Mouse (Mus musculus) limb, embryonic 13.5 days (tissue): ENCODE measurements around the gene Spryd4. TPM values are rescaled to one million over a fixed set of nuclear protein-coding genes. Genes with fewer than 3 reads are reported as not detected.
"Not testable (repeated sequence)": the region's sequence is repeated elsewhere in the genome, so short reads cannot be mapped to it uniquely, and the experiment has no call there.

Experiments used
- ATAC-seq: fragments of 200-750 bp; cut with Nextera tagmentation; 2 replicates; pipeline ENCODE4 v1.8.0; 2017; ENCODE audit warnings: low read depth, moderate number of reproducible peaks, moderate TSS enrichment; ENCODE audit not compliant: low FRiP score
- H3K27ac ChIP-seq: fragments of 300-500 bp; sonication (generic); 2 replicates; pipeline ENCODE4 v1.5.1; 2015; ENCODE audit warnings: inconsistent platforms, mild to moderate bottlenecking, moderate library complexity
- H3K27me3 ChIP-seq: fragments of 300-500 bp; sonication (generic); 2 replicates; pipeline ENCODE4 v1.6.1; 2015; ENCODE audit warnings: mild to moderate bottlenecking, inconsistent platforms
- H3K36me3 ChIP-seq: fragments of 300-500 bp; sonication (generic); 2 replicates; pipeline ENCODE4 v1.6.1; 2015; ENCODE audit warnings: inconsistent platforms, mild to moderate bottlenecking, moderate library complexity
- H3K4me1 ChIP-seq: fragments of 300-500 bp; sonication (generic); 2 replicates; pipeline ENCODE4 v1.6.1; 2015; ENCODE audit warnings: inconsistent platforms
- H3K4me2 ChIP-seq: fragments of 300-500 bp; sonication (generic); replicated peaks from 2 replicates; pipeline ENCODE4 v1.6.1; 2015; ENCODE audit warnings: inconsistent platforms, mild to moderate bottlenecking, moderate library complexity
- H3K4me3 ChIP-seq: fragments of 300-500 bp; sonication (generic); 2 replicates; pipeline ENCODE4 v1.5.1; 2015; ENCODE audit warnings: moderate library complexity, mild to moderate bottlenecking, inconsistent platforms
- H3K9ac ChIP-seq: fragments of 300-500 bp; sonication (generic); 2 replicates; pipeline ENCODE4 v1.6.1; 2015; ENCODE audit warnings: mild to moderate bottlenecking, inconsistent platforms
- H3K9me3 ChIP-seq: fragments of 300-500 bp; sonication (generic); 2 replicates; pipeline ENCODE4 v1.6.1; 2016; ENCODE audit warnings: inconsistent platforms
- WGBS: fragments of 180-500 bp; shearing (Covaris S2); methylation state at CpG from one replicate; pipeline ENCODE4 v1.1.7; 2015; 5-methylcytosine and 5-hydroxymethylcytosine counted together
- polyA plus RNA-seq: library from polyadenylated mRNA; unstranded; fragments of >200 nt; fragmentation: Nextera tagmentation; extraction: Ambion mirVana; gene quantifications from 2 replicates; pipeline ENCODE4 v1.2.1, GENCODE M21; 2015

The Spryd4 gene
- 34.5 and 35.2 TPM in 2 replicates for polyA plus RNA-seq

DNA sequence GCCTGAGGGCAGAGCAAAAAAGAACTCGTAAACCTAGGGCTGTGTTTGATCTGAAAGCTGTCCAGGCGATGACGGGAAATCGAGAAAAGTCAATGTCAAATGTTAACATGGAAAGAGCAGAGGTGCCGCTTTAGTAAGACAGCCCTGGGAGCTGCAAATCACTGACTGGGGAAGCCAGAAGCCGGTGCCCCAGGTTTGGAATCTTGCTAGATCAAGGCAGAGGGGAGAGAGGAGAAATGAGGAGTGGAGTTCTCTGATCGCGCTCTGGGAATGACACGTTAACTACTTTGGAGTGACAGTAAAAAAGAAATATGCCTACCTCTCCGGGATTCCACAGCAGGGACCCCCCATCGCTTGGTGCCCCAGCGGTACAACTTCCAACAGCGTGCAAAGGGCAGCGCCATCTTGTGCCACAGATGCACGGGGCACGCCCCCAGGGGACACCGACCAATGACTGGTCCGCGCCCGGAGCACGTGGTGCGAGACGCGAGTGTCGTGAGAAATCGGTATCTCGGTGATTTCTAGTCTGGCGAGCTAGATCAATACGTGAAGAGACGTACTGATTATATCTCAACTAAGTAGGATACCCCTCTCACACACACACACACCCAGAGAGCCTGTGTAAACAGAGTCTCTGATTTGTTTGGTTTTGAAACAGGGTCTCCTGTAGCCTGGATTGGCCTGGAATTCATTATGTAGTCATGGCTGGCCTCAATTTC lies at the start of gene Spryd4:
TSS of gene Spryd4 (minus strand) at position 418 of the 719 bp plus-strand sequence.
- Histone ChIP-seq H3K27ac (0 out of 2 replicates have a peak within 1 kb of the TSS, but pooled peaks have one; percentile 8), H3K4me3 (peak within 1 kb of the TSS; percentile 57), H3K4me2 (peak within 1 kb of the TSS; percentile 93), H3K27me3 (peaks cover 7% of the 10 kb centered on the region), H3K9ac (peak within 1 kb of the TSS; percentile 74), H3K4me1 (peaks cover 12% of the 10 kb centered on the region), H3K9me3 (no peaks in the 10 kb centered on the region), H3K36me3 (peaks cover 20% of the 10 kb centered on the region)
- WGBS: 0% methylated on average over 30 of the region's 30 CpGs
- peak; percentile 91 for ATAC-seq

DNA sequence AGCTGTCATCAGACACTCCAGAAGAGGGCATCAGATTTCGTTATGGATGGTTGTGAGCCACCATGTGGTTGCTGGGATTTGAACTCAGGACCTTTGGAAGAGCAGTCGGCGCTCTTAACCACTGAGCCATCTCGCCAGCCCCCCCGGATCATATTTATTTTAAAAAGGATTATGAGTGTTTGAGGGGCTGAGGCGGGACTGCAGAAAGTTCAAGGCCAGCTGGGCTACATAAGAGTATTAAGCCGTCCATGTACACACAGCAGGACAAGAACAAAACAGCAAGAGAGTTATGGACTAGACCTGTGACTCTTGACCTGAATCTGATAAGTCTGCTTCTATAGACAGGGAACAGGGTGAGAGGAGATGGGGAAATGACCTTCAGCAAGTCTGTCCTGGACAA lies 48.8 kb upstream of the Spryd4 start:
- whole genome bisulfite sequencing: 83% methylated on average over 7 of the region's 7 CpGs
- H3K9ac ChIP-seq, H3K4me3 ChIP-seq, H3K4me2 ChIP-seq, ATAC-seq, H3K27ac ChIP-seq, H3K36me3 ChIP-seq, H3K9me3 ChIP-seq, H3K27me3 ChIP-seq, H3K4me1 ChIP-seq: not testable (repeated sequence)

DNA sequence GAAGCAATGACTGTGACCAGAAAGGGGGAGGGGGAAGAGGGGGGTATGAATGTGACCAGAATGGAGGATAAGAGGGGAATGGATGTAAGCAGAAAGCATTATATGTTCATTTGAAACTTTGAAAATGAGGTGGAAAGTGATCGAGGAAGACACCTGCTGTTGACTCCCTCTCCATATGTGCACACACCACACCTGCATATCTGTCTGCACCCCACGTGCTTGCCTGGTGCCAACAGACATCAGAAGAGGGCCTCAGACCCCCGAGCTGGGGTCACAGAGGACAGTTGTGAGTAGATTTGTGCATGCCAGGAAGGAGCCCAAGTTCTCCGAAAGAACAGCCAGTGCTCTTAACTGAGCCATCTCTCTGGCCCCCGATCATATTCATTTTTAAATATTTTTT lies 48.3 kb upstream of the Spryd4 start:
- Histone ChIP-seq H3K4me1 (no peaks in the 10 kb centered on the region), H3K4me2 (no peak overlapping the region), H3K27me3 (no peaks in the 10 kb centered on the region), H3K4me3 (no peak overlapping the region), H3K36me3 (no peaks in the 10 kb centered on the region), H3K9ac (no peak overlapping the region), H3K9me3 (no peaks in the 10 kb centered on the region), H3K27ac (no peak overlapping the region)
- no peak for ATAC-seq
- WGBS: 82% methylated on average over 5 of the region's 5 CpGs

DNA sequence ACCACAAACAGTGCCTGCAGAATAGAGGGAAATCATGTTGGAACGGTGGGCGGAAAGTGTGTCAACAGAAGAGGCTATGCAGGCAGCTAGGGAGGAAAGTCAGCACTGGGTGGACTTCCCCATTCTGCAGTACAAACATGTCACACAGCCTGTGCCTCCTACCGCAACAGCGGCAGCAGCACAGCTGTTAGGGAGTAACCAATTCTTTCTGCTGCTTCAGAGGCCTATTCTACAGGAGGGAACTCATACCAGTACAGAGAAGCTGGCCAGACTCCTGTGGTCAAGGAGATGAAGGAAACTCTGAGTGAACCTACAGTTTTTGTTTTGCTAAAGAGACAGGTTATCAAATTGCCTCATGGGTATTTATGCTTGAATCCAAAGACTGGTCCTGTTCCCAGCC lies 47.3 kb upstream of the Spryd4 start:
- H3K4me2 ChIP-seq: no peak overlapping the region
- H3K9me3 ChIP-seq: no peaks in the 10 kb centered on the region
- 88% methylated on average over 4 of the region's 4 CpGs for WGBS
- no peaks in the 10 kb centered on the region for H3K27me3 ChIP-seq
- no peak overlapping the region for H3K27ac ChIP-seq
- H3K4me1 ChIP-seq: no peaks in the 10 kb centered on the region
- no peak overlapping the region for H3K9ac ChIP-seq
- ATAC-seq: no peak
- no peak overlapping the region for H3K4me3 ChIP-seq
- H3K36me3 ChIP-seq: 0 out of 2 replicates have a peak, but pooled peaks cover 5% of the 10 kb centered on the region

DNA sequence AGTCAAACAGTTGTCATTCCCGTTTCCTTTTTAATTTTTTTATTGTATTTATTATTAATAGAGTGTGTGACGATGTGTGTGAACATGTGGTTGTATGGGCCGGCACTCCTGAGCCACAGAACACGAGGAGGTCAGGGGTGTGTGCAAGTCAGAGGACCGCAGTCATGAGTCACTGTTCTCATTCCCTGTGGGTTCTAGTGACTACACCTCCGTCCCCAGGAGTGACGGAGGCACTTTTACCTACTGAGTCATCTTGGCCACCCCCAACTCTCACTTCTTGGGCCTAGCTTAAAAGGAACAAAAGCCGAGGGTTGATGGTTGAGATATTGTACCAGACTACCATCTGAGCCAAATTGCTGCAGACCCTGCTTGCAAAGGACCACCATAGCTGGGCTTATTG lies 44.7 kb upstream of the Spryd4 start:
- Histone ChIP-seq H3K9ac (no peak overlapping the region), H3K4me1 (no peaks in the 10 kb centered on the region), H3K27ac (no peak overlapping the region), H3K4me2 (no peak overlapping the region), H3K4me3 (no peak overlapping the region), H3K36me3 (peaks cover 25% of the 10 kb centered on the region), H3K9me3 (no peaks in the 10 kb centered on the region), H3K27me3 (no peaks in the 10 kb centered on the region)
- ATAC-seq: no peak
- WGBS: 83% methylated on average over 8 of the region's 8 CpGs

DNA sequence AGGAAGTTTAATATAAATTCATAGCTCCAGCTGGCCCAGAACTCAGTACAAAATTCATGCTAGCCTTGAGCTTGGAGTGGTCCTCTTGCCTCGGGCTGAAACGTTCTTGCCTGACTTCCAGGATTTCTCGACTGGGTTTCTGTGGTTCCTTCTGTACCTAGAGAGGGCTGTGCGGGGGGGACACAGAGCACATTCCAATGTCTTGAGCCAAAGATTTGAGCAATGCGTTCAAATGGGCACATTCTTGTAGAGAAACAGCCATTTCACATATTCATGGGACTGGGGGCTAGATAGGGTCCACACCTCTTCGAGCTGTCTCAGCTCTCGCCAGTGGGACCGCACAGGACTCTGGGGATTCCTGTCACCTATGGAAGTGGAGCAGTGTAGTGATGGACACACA lies 44.3 kb upstream of the Spryd4 start:
- ATAC-seq: no peak
- Histone ChIP-seq H3K27me3 (no peaks in the 10 kb centered on the region), H3K4me1 (no peaks in the 10 kb centered on the region), H3K9me3 (no peaks in the 10 kb centered on the region), H3K27ac (no peak overlapping the region), H3K36me3 (peaks cover 29% of the 10 kb centered on the region), H3K4me3 (no peak overlapping the region), H3K4me2 (no peak overlapping the region), H3K9ac (no peak overlapping the region)
- 87% methylated on average over 8 of the region's 8 CpGs for WGBS

DNA sequence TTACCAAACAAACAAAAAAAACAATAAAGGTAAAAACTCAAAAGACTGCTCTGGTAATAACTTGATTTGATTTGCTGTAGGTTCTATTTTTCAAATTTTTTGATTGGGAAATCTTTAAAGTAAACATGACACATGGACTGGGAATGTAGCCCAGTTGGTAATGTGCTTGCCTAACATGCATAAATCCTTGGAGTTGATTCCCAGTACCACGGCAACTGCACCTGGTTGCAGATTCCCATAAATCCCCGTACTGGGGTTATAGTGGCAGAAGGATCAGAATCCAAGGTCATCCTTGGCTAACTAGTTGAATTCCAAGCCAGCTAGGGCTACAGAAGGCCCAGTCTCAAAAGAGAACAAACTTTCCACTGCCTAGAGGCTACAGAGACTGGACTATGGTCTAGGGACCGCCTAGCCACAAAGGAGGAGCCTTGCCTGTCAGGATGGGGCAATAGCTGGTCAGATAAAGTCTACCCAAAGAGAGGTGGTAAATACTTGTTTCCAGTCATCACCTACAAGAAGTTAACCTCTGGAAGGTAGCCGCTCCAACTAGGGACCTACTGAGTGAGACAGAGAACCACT lies 42.2 kb upstream of the Spryd4 start, which contains the start of gene Apon:
TSS of gene Apon (plus strand) at position 420 of the 579 bp plus-strand sequence.
- H3K27ac ChIP-seq: no peak within 1 kb of the TSS
- no peak within 1 kb of the TSS for H3K4me2 ChIP-seq
- no peak for ATAC-seq
- WGBS: 80% methylated on average over 4 of the region's 4 CpGs
- H3K36me3 ChIP-seq: peaks cover 51% of the 10 kb centered on the region
- no peaks in the 10 kb centered on the region for H3K4me1 ChIP-seq
- H3K9ac ChIP-seq: no peak within 1 kb of the TSS
- H3K4me3 ChIP-seq: no peak within 1 kb of the TSS
- no peaks in the 10 kb centered on the region for H3K27me3 ChIP-seq
- H3K9me3 ChIP-seq: no peaks in the 10 kb centered on the region

DNA sequence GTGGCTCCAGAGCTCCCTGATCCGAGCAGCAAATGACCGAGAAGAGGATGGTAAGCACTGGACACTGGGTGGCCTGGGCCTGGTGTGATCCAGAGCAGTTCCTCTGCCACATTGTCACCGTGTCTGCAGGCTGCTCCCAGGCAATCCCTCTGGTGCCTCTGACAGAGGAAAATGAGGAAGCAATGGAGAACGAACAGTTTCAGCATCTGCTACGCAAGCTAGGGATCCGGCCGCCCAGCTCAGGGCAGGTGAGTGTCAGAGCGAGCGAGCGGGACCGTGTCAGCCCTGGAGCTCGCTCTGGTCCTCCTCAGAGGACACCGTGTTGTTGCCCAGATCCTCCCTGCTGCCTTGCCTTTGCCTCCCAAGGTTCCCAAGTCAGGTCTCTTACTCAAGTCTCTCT lies 39.0 kb upstream of the Spryd4 start:
- Histone ChIP-seq H3K9ac (no peak overlapping the region), H3K4me3 (no peak overlapping the region), H3K36me3 (peaks cover 83% of the 10 kb centered on the region), H3K9me3 (no peaks in the 10 kb centered on the region), H3K4me2 (no peak overlapping the region), H3K27ac (no peak overlapping the region), H3K27me3 (no peaks in the 10 kb centered on the region), H3K4me1 (no peaks in the 10 kb centered on the region)
- ATAC-seq: no peak
- 97% methylated on average over 13 of the region's 13 CpGs for WGBS

DNA sequence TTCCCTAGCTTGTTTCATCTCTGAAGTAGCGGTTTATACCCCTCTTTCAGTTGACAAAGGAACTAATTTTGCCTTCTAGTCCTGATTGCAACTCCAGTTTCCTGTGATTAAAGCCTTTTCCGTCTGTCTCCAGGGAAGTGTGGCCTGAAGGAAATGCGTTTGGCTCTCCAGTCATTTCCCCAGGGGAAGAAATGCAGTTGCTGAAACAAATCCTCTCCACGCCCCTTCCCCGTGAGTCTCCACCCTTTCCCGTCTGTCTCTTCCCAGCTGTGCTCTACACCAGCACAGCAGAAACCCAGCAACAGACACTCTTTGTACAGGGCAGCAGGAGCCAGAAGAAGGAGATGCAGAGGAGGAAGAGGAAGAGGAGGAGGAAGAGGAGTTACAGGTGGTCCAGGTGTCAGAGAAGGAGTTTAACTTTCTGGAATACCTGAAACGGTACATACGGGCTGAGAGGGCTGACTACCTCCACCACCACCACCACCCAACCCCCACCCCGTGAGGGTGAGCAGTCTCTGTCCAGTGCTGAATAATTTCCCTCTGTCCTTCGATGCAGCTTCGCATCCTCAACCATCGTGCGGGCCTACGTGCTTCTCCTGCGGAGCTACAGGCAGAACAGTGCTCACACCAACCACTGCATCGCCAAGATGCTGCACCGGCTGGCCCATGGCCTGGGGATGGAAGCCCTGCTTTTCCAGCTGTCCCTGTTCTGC lies 35.6 kb upstream of the Spryd4 start:
- WGBS: 80% methylated on average over 17 of the region's 17 CpGs
- H3K27me3 ChIP-seq: no peaks in the 10 kb centered on the region
- no peaks in the 10 kb centered on the region for H3K4me1 ChIP-seq
- no peak overlapping the region for H3K4me2 ChIP-seq
- no peak overlapping the region for H3K4me3 ChIP-seq
- H3K9ac ChIP-seq: no peak overlapping the region
- H3K27ac ChIP-seq: no peak overlapping the region
- no peaks in the 10 kb centered on the region for H3K9me3 ChIP-seq
- H3K36me3 ChIP-seq: peaks cover 100% of the 10 kb centered on the region
- no peak for ATAC-seq

DNA sequence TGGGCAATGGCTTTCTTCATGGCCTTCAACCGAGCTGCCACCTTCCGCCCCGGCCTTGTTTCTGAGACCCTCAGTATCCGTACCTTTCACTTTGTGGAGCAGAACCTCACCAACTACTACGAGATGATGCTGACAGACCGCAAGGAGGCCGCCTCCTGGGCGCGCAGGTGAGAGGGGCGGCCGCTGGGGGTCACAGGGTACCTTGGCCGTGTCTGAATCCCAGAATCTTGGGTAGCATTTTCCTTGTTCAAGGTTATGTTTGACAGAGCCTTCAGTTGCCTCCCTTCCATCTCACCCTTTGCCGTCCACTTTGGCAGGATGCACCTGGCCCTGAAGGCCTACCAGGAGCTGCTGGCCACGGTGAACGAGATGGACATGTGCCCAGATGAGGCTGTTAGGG lies 32.5 kb upstream of the Spryd4 start:
- Histone ChIP-seq H3K27ac (no peak overlapping the region), H3K9ac (no peak overlapping the region), H3K4me2 (no peak overlapping the region), H3K36me3 (peaks cover 96% of the 10 kb centered on the region), H3K9me3 (no peaks in the 10 kb centered on the region), H3K27me3 (no peaks in the 10 kb centered on the region), H3K4me3 (no peak overlapping the region), H3K4me1 (no peaks in the 10 kb centered on the region)
- ATAC-seq: no peak
- 93% methylated on average over 15 of the region's 15 CpGs for WGBS

DNA sequence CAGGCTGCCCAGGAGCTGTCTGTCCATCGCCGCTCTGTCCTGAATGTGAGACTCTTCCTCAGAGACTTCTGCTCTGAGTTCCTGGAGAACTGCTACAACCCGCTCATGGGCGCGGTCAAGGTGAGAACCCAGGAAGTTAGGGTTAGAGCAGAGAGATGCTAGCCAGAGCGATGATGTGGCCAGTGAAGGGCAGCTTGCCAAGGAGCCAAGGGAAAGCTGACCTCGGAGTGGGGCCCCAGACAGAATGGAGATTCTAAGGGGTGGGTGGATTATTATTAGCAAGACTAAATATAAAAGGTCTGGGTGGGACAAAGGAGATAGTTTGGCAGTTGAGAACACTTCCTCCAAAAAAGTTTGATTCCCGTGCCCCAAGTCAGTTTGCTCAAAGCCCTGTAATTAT lies 31.6 kb upstream of the Spryd4 start:
- Histone ChIP-seq H3K27ac (no peak overlapping the region), H3K36me3 (peaks cover 90% of the 10 kb centered on the region), H3K9me3 (no peaks in the 10 kb centered on the region), H3K27me3 (no peaks in the 10 kb centered on the region), H3K4me1 (no peaks in the 10 kb centered on the region), H3K4me3 (no peak overlapping the region), H3K9ac (no peak overlapping the region), H3K4me2 (no peak overlapping the region)
- no peak for ATAC-seq
- 95% methylated on average over 8 of the region's 8 CpGs for whole genome bisulfite sequencing

DNA sequence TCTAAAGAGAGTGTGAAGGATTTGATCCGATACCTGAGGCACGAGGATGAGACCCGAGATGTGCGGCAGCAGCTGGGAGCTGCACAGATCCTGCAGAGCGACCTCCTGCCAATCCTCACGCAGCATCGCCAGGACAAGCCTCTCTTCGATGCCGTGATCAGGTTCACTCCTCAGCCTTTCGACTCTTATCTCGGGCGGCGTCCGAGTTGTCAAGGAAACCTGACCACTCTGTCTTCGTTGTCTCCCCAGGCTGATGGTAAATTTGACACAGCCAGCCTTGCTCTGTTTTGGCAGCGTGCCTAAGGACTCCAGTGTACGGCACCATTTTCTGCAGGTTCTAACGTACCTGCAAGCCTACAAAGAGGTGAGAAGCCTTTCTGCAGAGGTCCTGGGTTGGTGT lies 28.5 kb upstream of the Spryd4 start:
- H3K36me3 ChIP-seq: peaks cover 61% of the 10 kb centered on the region
- H3K9me3 ChIP-seq: no peaks in the 10 kb centered on the region
- no peak overlapping the region for H3K4me2 ChIP-seq
- H3K27me3 ChIP-seq: no peaks in the 10 kb centered on the region
- ATAC-seq: no peak
- peaks cover 16% of the 10 kb centered on the region for H3K4me1 ChIP-seq
- no peak overlapping the region for H3K9ac ChIP-seq
- no peak overlapping the region for H3K27ac ChIP-seq
- no peak overlapping the region for H3K4me3 ChIP-seq
- WGBS: 90% methylated on average over 18 of the region's 18 CpGs
